Mouse (Mus musculus): ENCODE measurements around the gene Slc31a2. TPM values are rescaled to one million over a fixed set of nuclear protein-coding genes. Genes with fewer than 3 reads are reported as not detected.
"Not testable (repeated sequence)": the region's sequence is repeated elsewhere in the genome, so short reads cannot be mapped to it uniquely, and the experiment has no call there.

The Slc31a2 gene
- polyA plus RNA-seq, 1 experiment, result 7.8 TPM

DNA sequence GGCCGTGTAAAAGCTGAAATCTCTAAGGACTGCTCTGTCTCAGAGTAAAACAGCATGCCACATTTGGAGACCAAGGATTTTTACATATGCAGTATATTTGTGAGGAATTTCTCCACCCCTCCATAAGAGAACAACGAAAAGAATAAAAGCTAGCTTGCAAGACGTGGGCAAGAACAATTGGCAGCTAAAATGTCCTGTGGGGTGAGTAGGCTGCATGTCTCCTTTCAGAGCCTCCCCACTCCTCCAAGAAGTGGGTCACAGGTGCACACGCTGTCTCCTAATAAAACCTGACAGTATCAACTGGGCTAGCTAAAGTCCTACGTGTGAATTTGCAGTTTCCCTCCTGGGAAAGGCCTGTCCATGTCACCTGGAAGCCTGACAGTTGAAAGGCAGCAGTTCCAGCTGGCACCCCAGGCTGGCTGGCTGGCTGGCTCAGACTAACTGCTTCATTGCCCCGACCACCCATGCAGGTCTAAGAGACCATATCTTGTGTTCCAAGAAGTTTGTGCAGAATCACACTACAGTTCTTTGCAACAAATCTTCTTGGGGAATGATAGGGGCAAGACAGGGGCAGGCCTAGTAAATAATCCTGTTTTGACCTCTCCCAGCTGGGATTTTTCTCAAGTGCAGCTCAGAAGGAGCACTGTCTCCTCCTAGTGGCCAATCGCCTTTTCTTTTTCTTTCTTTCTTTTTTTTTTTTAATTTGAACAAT is 927 bp downstream of the Slc31a2 start:
- TF ChIP-seq POLR2A (IDR thresholded peaks at IDR 0.05; ENCODE audit: insufficient read depth, low read length), result no peak
- TF ChIP-seq EP300 (IDR thresholded peaks at IDR 0.05; ENCODE audit: insufficient read depth, low read depth, low read length), result no peak
- TF ChIP-seq CTCF (IDR thresholded peaks at IDR 0.05; ENCODE audit: low read depth, low read length), result no peak
- H3K27ac ChIP-seq (ENCODE audit: insufficient read depth, low read length), result no peak overlapping the region
- peaks cover 1% of the 10 kb centered on the region for H3K4me1 ChIP-seq (ENCODE audit: control insufficient read depth, insufficient read depth, low read length)
- no peaks in the 10 kb centered on the region for H3K36me3 ChIP-seq (ENCODE audit: control insufficient read depth, insufficient read depth, low read length, poor library complexity, severe bottlenecking)
- no peak overlapping the region for H3K4me3 ChIP-seq (ENCODE audit: low read depth, low read length)
- H3K9ac ChIP-seq (ENCODE audit: low read depth, poor library complexity, severe bottlenecking), result no peak overlapping the region
- no peaks in the 10 kb centered on the region for H3K9me3 ChIP-seq (replicated peaks; ENCODE audit: control insufficient read depth, insufficient read depth, low read length, poor library complexity, severe bottlenecking)
- no peaks in the 10 kb centered on the region for H3K27me3 ChIP-seq (ENCODE audit: control insufficient read depth, insufficient read depth, low read length, poor library complexity, severe bottlenecking)

GRCm38 (mm10) chr4:62265154-62265836 is 2.9 kb downstream of the Slc31a2 start:
- Histone ChIP-seq H3K27me3 (ENCODE audit: control insufficient read depth, insufficient read depth, low read length, poor library complexity, severe bottlenecking) (no peaks in the 10 kb centered on the region), H3K4me1 (ENCODE audit: control insufficient read depth, insufficient read depth, low read length) (peaks cover 1% of the 10 kb centered on the region), H3K4me3 (ENCODE audit: low read depth, low read length) (no peak overlapping the region), H3K36me3 (ENCODE audit: control insufficient read depth, insufficient read depth, low read length, poor library complexity, severe bottlenecking) (no peaks in the 10 kb centered on the region), H3K27ac (ENCODE audit: insufficient read depth, low read length) (no peak overlapping the region), H3K9ac (ENCODE audit: low read depth, poor library complexity, severe bottlenecking) (no peak overlapping the region), H3K9me3 (replicated peaks; ENCODE audit: control insufficient read depth, insufficient read depth, low read length, poor library complexity, severe bottlenecking) (no peaks in the 10 kb centered on the region)
- TF ChIP-seq POLR2A (IDR thresholded peaks at IDR 0.05; ENCODE audit: insufficient read depth, low read length) (no peak), CTCF (IDR thresholded peaks at IDR 0.05; ENCODE audit: low read depth, low read length) (no peak), EP300 (IDR thresholded peaks at IDR 0.05; ENCODE audit: insufficient read depth, low read depth, low read length) (no peak)

- H3K36me3 ChIP-seq (ENCODE audit: control insufficient read depth, insufficient read depth, low read length, poor library complexity, severe bottlenecking); H3K4me1 ChIP-seq (ENCODE audit: control insufficient read depth, insufficient read depth, low read length); H3K9ac ChIP-seq (ENCODE audit: low read depth, poor library complexity, severe bottlenecking); H3K4me3 ChIP-seq (ENCODE audit: low read depth, low read length); H3K27me3 ChIP-seq (ENCODE audit: control insufficient read depth, insufficient read depth, low read length, poor library complexity, severe bottlenecking); H3K27ac ChIP-seq (ENCODE audit: insufficient read depth, low read length); H3K9me3 ChIP-seq (replicated peaks; ENCODE audit: control insufficient read depth, insufficient read depth, low read length, poor library complexity, severe bottlenecking): not testable (repeated sequence)
These were observed 3.7 kb downstream of the Slc31a2 start for GRCm38 (mm10) chr4:62266016-62266415.

GRCm38 (mm10) chr4:62267101-62267500 is 4.7 kb downstream of the Slc31a2 start:
- Histone ChIP-seq H3K4me1 (ENCODE audit: control insufficient read depth, insufficient read depth, low read length) (peaks cover 1% of the 10 kb centered on the region), H3K27ac (ENCODE audit: insufficient read depth, low read length) (no peak overlapping the region), H3K9me3 (replicated peaks; ENCODE audit: control insufficient read depth, insufficient read depth, low read length, poor library complexity, severe bottlenecking) (no peaks in the 10 kb centered on the region), H3K27me3 (ENCODE audit: control insufficient read depth, insufficient read depth, low read length, poor library complexity, severe bottlenecking) (no peaks in the 10 kb centered on the region), H3K4me3 (ENCODE audit: low read depth, low read length) (no peak overlapping the region), H3K36me3 (ENCODE audit: control insufficient read depth, insufficient read depth, low read length, poor library complexity, severe bottlenecking) (no peaks in the 10 kb centered on the region), H3K9ac (ENCODE audit: low read depth, poor library complexity, severe bottlenecking) (no peak overlapping the region)
- TF ChIP-seq POLR2A (IDR thresholded peaks at IDR 0.05; ENCODE audit: insufficient read depth, low read length) (no peak), CTCF (IDR thresholded peaks at IDR 0.05; ENCODE audit: low read depth, low read length) (no peak), EP300 (IDR thresholded peaks at IDR 0.05; ENCODE audit: insufficient read depth, low read depth, low read length) (no peak)

DNA sequence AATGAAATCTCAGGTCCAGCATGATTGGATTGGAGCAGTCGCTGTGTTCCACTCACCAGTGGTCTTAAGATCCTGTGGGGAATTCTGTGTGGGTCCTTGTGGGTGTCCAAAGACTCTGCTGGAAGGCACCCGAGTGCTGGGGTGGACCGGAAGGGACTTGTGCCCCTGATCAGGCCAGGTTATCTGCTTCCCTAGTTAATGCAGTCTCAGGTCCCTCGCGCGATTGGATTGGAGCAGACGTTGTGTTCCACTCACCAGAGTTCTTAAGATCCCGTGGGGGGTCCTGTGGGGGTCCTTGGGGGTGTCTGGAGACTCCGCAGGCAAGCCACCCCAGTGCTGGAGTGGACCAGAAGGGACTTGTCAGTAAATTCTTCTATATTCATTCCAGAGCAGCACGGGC is 10.3 kb downstream of the Slc31a2 start:
- no peak for TF ChIP-seq EP300 (IDR thresholded peaks at IDR 0.05; ENCODE audit: insufficient read depth, low read depth, low read length)
- TF ChIP-seq CTCF (IDR thresholded peaks at IDR 0.05; ENCODE audit: low read depth, low read length), result no peak
- no peak for TF ChIP-seq POLR2A (IDR thresholded peaks at IDR 0.05; ENCODE audit: insufficient read depth, low read length)
- Histone ChIP-seq H3K27ac (ENCODE audit: insufficient read depth, low read length) (no peak overlapping the region), H3K4me3 (ENCODE audit: low read depth, low read length) (no peak overlapping the region), H3K9ac (ENCODE audit: low read depth, poor library complexity, severe bottlenecking) (no peak overlapping the region), H3K27me3 (ENCODE audit: control insufficient read depth, insufficient read depth, low read length, poor library complexity, severe bottlenecking) (no peaks in the 10 kb centered on the region), H3K9me3 (replicated peaks; ENCODE audit: control insufficient read depth, insufficient read depth, low read length, poor library complexity, severe bottlenecking) (no peaks in the 10 kb centered on the region), H3K4me1 (ENCODE audit: control insufficient read depth, insufficient read depth, low read length) (no peaks in the 10 kb centered on the region), H3K36me3 (ENCODE audit: control insufficient read depth, insufficient read depth, low read length, poor library complexity, severe bottlenecking) (no peaks in the 10 kb centered on the region)

GRCm38 (mm10) chr4:62273916-62274315 is 11.6 kb downstream of the Slc31a2 start:
- H3K27ac ChIP-seq (ENCODE audit: insufficient read depth, low read length), result no peak overlapping the region
- H3K36me3 ChIP-seq (ENCODE audit: control insufficient read depth, insufficient read depth, low read length, poor library complexity, severe bottlenecking), result no peaks in the 10 kb centered on the region
- TF ChIP-seq CTCF (IDR thresholded peaks at IDR 0.05; ENCODE audit: low read depth, low read length) (no peak), EP300 (IDR thresholded peaks at IDR 0.05; ENCODE audit: insufficient read depth, low read depth, low read length) (no peak), POLR2A (IDR thresholded peaks at IDR 0.05; ENCODE audit: insufficient read depth, low read length) (no peak)
- no peaks in the 10 kb centered on the region for H3K27me3 ChIP-seq (ENCODE audit: control insufficient read depth, insufficient read depth, low read length, poor library complexity, severe bottlenecking)
- H3K9ac ChIP-seq (ENCODE audit: low read depth, poor library complexity, severe bottlenecking), result no peak overlapping the region
- no peaks in the 10 kb centered on the region for H3K4me1 ChIP-seq (ENCODE audit: control insufficient read depth, insufficient read depth, low read length)
- H3K4me3 ChIP-seq (ENCODE audit: low read depth, low read length), result no peak overlapping the region
- H3K9me3 ChIP-seq (replicated peaks; ENCODE audit: control insufficient read depth, insufficient read depth, low read length, poor library complexity, severe bottlenecking), result no peaks in the 10 kb centered on the region

All from ES-Bruce4 (cell line).